Mouse (Mus musculus) lung, postnatal 0 days (tissue): ENCODE measurements around the gene Ifi211.
"Not testable (repeated sequence)": the region's sequence is repeated elsewhere in the genome, so short reads cannot be mapped to it uniquely, and the experiment has no call there.

ENCODE experiments used
- CTCF ChIP-seq: IDR thresholded peaks from 2 replicates; pipeline ENCODE4 v1.5.1; 2016; ENCODE audit warnings: antibody characterized with exemption, mild to moderate bottlenecking
- EP300 ChIP-seq: IDR thresholded peaks from 2 replicates; pipeline ENCODE4 v1.6.1; 2016; ENCODE audit warnings: antibody characterized with exemption, mild to moderate bottlenecking, control low read depth

DNA sequence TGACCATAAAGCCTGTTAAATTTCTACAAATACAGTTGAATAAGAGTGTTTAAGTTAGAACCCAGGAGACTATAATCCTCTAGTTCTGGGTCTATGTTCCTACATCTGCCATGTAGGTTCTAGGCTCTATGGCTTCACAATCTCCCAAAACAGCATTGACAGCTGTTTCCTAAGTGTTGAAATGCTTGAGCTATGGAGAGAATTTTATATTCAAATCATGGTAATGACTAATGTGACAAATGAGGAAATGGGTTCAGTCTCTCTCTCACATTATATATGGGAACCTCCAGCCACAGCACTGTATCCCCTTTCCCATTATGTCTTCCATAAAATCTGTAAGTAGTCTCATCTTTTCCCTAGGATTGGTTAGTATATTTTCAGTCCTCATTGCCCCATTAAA lies 4.5 kb downstream of the Ifi211 start:
- TF ChIP-seq CTCF, EP300: not testable (repeated sequence)
